8 mouse cellular contexts compared by ENCODE assay signal in genomic region chr13:49371428-49371899, GRCm38 (mm10). TPM values are rescaled to one million over a fixed set of nuclear protein-coding genes. Genes with fewer than 3 reads are reported as not detected.
DNase-seq lines count a peak whose midpoint lies in the region; ATAC-seq lines count a peak whose summit lies in the region.

No protein-coding gene starts in this region.

- no peak overlapping the region for H3K9ac ChIP-seq in embryonic facial prominence, embryonic 14.5 days (ENCODE audit: low read depth, low read length)
- no peak overlapping the region for H3K9ac ChIP-seq in liver, embryonic 15.5 days

- no peak overlapping the region for H3K4me2 ChIP-seq in embryonic facial prominence, embryonic 14.5 days (ENCODE audit: low read depth, low read length)
- H3K4me2 ChIP-seq in liver, embryonic 15.5 days = no peak overlapping the region

- DNase-seq in spleen, adult 18-20 months = peak; percentile 33 to 41
- no peak for DNase-seq in spleen, adult 12 weeks (ENCODE audit: low spot score)
- DNase-seq in embryonic facial prominence, embryonic 14.5 days (ENCODE audit: low spot score) = peak; percentile 77
- DNase-seq in heart, postnatal 10 days = peak; percentile 86 to 90
- peak; percentile 89 for DNase-seq in kidney, postnatal 10 days
- DNase-seq in neural tube, embryonic 10.5 days (ENCODE audit: extremely low spot score, low spot score) = peak; percentile 41
- peak; percentile 60 to 77 for DNase-seq in thymus, postnatal 36 days

- no peak overlapping the region for H3K4me3 ChIP-seq in embryonic facial prominence, embryonic 14.5 days (ENCODE audit: low read depth, low read length)
- no peak overlapping the region for H3K4me3 ChIP-seq in liver, embryonic 15.5 days (replicated peaks)

- peaks cover 4% of the 10 kb centered on the region for H3K4me1 ChIP-seq in embryonic facial prominence, embryonic 14.5 days (ENCODE audit: control insufficient read depth, insufficient read depth, low read length)
- H3K4me1 ChIP-seq in liver, embryonic 15.5 days (replicated peaks) = peaks cover 32% of the 10 kb centered on the region

- intact Hi-C loops in heart, postnatal 10 days (cut with DNase I) = no loop called here

- no peaks in the 10 kb centered on the region for H3K9me3 ChIP-seq in embryonic facial prominence, embryonic 14.5 days (ENCODE audit: control insufficient read depth, low read length)
- no peaks in the 10 kb centered on the region for H3K9me3 ChIP-seq in liver, embryonic 15.5 days (replicated peaks)

- no peaks in the 10 kb centered on the region for H3K27me3 ChIP-seq in embryonic facial prominence, embryonic 14.5 days (replicated peaks; ENCODE audit: control insufficient read depth, insufficient read depth, low read length)
- no peaks in the 10 kb centered on the region for H3K27me3 ChIP-seq in liver, embryonic 15.5 days

- 13% methylated on average over 2 of the region's 3 CpGs for WGBS in embryonic facial prominence, embryonic 14.5 days
- WGBS in liver, embryonic 15.5 days (ENCODE audit: insufficient replicate concordance) = 22% methylated on average over 3 of the region's 3 CpGs

- H3K27ac ChIP-seq in embryonic facial prominence, embryonic 14.5 days (replicated peaks; ENCODE audit: low read depth, low read length) = no peak overlapping the region
- H3K27ac ChIP-seq in liver, embryonic 15.5 days (replicated peaks) = peak overlapping the region; percentile 16; the same call in 1 of the 2 replicates

- peaks cover 41% of the 10 kb centered on the region for H3K36me3 ChIP-seq in embryonic facial prominence, embryonic 14.5 days (ENCODE audit: control insufficient read depth, insufficient read depth, low read length)
- H3K36me3 ChIP-seq in liver, embryonic 15.5 days (replicated peaks) = peaks cover 36% of the 10 kb centered on the region

- peak; percentile 34; the same call in 1 of the 2 replicates for ATAC-seq in embryonic facial prominence, embryonic 14.5 days (ENCODE audit: low read depth)
- peak; percentile 70 for ATAC-seq in liver, embryonic 15.5 days (ENCODE audit: insufficient read depth)

RNA-seq across cellular contexts. Expression of gene Bicd2, which starts 30.1 kb away (rescaled TPM):
- polyA plus RNA-seq in embryonic facial prominence, embryonic 14.5 days (2014; fragmentation: Nextera tagmentation; extraction: Ambion mirVana) = 35.9 and 37.1 TPM in 2 replicates
- 10 to 100 TPM; 74.6 to 83.6 TPM for total RNA-seq in heart, postnatal 10 days (2021)
- 7.5 and 8.0 TPM in 2 replicates for polyA plus RNA-seq in liver, embryonic 15.5 days (2015; fragmentation: Nextera tagmentation; extraction: Ambion mirVana)

RNA-seq across cellular contexts. Expression of gene Ippk, which starts 49.6 kb away (rescaled TPM):
- polyA plus RNA-seq in embryonic facial prominence, embryonic 14.5 days (2014; fragmentation: Nextera tagmentation; extraction: Ambion mirVana) = 13.8 and 14.5 TPM in 2 replicates
- 1 to 10 TPM; 8.3 to 9.1 TPM for total RNA-seq in heart, postnatal 10 days (2021)
- polyA plus RNA-seq in liver, embryonic 15.5 days (2015; fragmentation: Nextera tagmentation; extraction: Ambion mirVana) = 7.3 and 7.5 TPM in 2 replicates

RNA-seq across cellular contexts. Expression of gene Fgd3, which starts 51.4 kb away (rescaled TPM):
- polyA plus RNA-seq in embryonic facial prominence, embryonic 14.5 days (2014; fragmentation: Nextera tagmentation; extraction: Ambion mirVana) = 0.51 and 0.58 TPM in 2 replicates
- total RNA-seq in heart, postnatal 10 days (2021) = under 1 TPM; 0.50 to 0.57 TPM
- polyA plus RNA-seq in liver, embryonic 15.5 days (2015; fragmentation: Nextera tagmentation; extraction: Ambion mirVana) = 0.52 TPM in 2 replicates
